15 mouse cellular contexts compared by ENCODE assay signal in genomic region chr1:126973871-126974270, GRCm38 (mm10).
DNase-seq lines count a peak whose midpoint lies in the region.
"Had no signal": no experiment of that assay in that cellular context is flagged by ENCODE, and none has a peak within 500 bp of the region (broad histone marks: within the 10 kb centered on the region; RNA-seq: fewer than 3 reads in every experiment).

No protein-coding gene starts in this region.

- peak; percentile 60 for DNase-seq in heart, adult 11 months
- no peak for DNase-seq in heart, adult 9 months (ENCODE audit: low spot score in 2 of 2)
- peak; percentile 54 for DNase-seq in fat pad, adult 2 months (ENCODE audit: extremely low read depth, low read depth, low spot score)
- DNase-seq in spleen, adult 18-20 months: no peak
- DNase-seq in adrenal gland, postnatal 25 days: no peak
- DNase-seq: adrenal gland, adult 8-10 months; adrenal gland, postnatal 14 days; cerebellum, adult 11 months; cerebellum, adult 18-20 months; cerebellum, adult 8-10 months; cerebellum, adult 9-11 months; cerebellum, postnatal 14 days; cerebellum, postnatal 36 days; embryo, embryonic 11 days; forebrain, postnatal 0 days had no signal

Comparison
In these comparisons a context has a peak if more than half of its experiments do, and no peak if none do; other contexts are left out.
1. DNase-seq: peak in heart, adult 11 months (single experiment) and fat pad, adult 2 months (single experiment); none in heart, adult 9 months (0 of 2), spleen, adult 18-20 months (0 of 2) and adrenal gland, postnatal 25 days (single experiment).